Mouse (Mus musculus) C2C12 (cell line): Measurements from ENCODE around the gene Nsd1. TPM values are rescaled to one million over a fixed set of nuclear protein-coding genes. Genes with fewer than 3 reads are reported as not detected.

Experiments used
- H3K27me3 ChIP-seq: one replicate; pipeline ENCODE4 v1.6.1; 2011; ENCODE audit not compliant: control insufficient read depth, insufficient read depth, insufficient read length
- H3K36me3 ChIP-seq: one replicate; pipeline ENCODE4 v1.6.1; 2011; ENCODE audit not compliant: control insufficient read depth, insufficient read depth
- H3K4me3 ChIP-seq: one replicate; pipeline ENCODE4 v1.5.1; 2011; ENCODE audit warnings: mild to moderate bottlenecking, control low read depth; ENCODE audit not compliant: poor library complexity, insufficient read depth, severe bottlenecking
- H3K79me2 ChIP-seq: one replicate; pipeline ENCODE4 v1.6.1; 2011; ENCODE audit not compliant: control insufficient read depth, insufficient read depth
- H3K79me3 ChIP-seq: one replicate; pipeline ENCODE4 v1.6.1; 2011; ENCODE audit warnings: low read depth, control low read depth
- H3ac ChIP-seq: one replicate; pipeline ENCODE3; 2011; ENCODE audit warnings: low read depth; ENCODE audit not compliant: control insufficient read depth, insufficient read length
- CEBPB ChIP-seq: IDR thresholded peaks from one replicate; pipeline ENCODE4 v1.6.1; 2011; ENCODE audit warnings: low read depth, mild to moderate bottlenecking, control low read depth, moderate library complexity
- CTCF ChIP-seq: IDR thresholded peaks from one replicate; pipeline ENCODE4 v1.5.1; 2011; ENCODE audit not compliant: control insufficient read depth, insufficient read depth, insufficient read length
- FOSL1 ChIP-seq: IDR thresholded peaks from one replicate; pipeline ENCODE4 v1.8.0; 2011; ENCODE audit warnings: mild to moderate bottlenecking, low read length; ENCODE audit not compliant: poor library complexity, insufficient read depth, severe bottlenecking
- MAX ChIP-seq: IDR thresholded peaks from one replicate; pipeline ENCODE4 v1.6.1; 2011; ENCODE audit warnings: mild to moderate bottlenecking, control low read depth
- MYOD1 ChIP-seq: IDR thresholded peaks from one replicate; pipeline ENCODE4 v1.6.1; 2011; ENCODE audit warnings: low read depth; ENCODE audit not compliant: control insufficient read depth, insufficient read length
- MYOG ChIP-seq: IDR thresholded peaks from one replicate; pipeline ENCODE4 v1.6.1; 2011; ENCODE audit not compliant: control insufficient read depth, insufficient read length; ENCODE audit errors: extremely low read depth
- USF1 ChIP-seq: IDR thresholded peaks from one replicate; pipeline ENCODE4 v1.6.1; 2011; ENCODE audit warnings: low read depth, mild to moderate bottlenecking, control low read depth, moderate library complexity
- polyA plus RNA-seq: library from polyadenylated mRNA; unstranded; fragments of >200 nt; fragmentation: generic; extraction: Trizol; gene quantifications from one replicate; pipeline ENCODE4 v1.2.1, GENCODE M21; 2012; ENCODE audit warnings: missing spikeins

Nsd1 gene
- polyA plus RNA-seq, 1 experiment: 10.5 TPM

DNA sequence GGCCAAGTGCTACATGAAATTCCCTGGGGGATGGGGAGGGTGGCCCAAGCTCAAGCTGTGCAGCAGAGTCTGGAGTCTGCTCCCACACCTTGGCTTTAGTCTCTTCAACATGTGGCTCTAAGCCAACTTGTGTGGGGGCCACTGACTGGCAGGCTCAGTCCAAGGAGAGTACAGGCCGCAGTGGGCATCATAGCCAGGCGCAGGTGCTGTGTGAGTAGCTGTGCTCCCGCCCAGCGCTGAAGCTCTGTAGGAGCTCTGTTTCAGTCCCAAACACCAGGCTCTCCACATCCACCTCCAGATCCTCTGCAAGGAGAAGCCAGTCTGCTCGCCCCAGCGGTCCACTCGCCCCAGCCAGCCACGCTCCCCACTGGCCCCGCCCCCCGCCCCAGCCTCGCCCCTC, 116.0 kb downstream of the Nsd1 start:
- H3K79me3 ChIP-seq: peaks cover 36% of the 10 kb centered on the region
- peaks cover 29% of the 10 kb centered on the region for H3K36me3 ChIP-seq
- peaks cover 57% of the 10 kb centered on the region for H3K79me2 ChIP-seq
- no peaks in the 10 kb centered on the region for H3K27me3 ChIP-seq
- H3ac ChIP-seq: no peak overlapping the region
- TF ChIP-seq MYOG (no peak), CTCF (no peak), FOSL1 (no peak), MYOD1 (no peak), MAX (no peak), USF1 (no peak)
- H3K4me3 ChIP-seq: no peak overlapping the region

GRCm38 (mm10) chr13:55327169-55327568, 117.6 kb downstream of the Nsd1 start:
- H3K36me3 ChIP-seq: peaks cover 29% of the 10 kb centered on the region
- peaks cover 25% of the 10 kb centered on the region for H3K79me3 ChIP-seq
- no peak overlapping the region for H3K4me3 ChIP-seq
- H3K27me3 ChIP-seq: no peaks in the 10 kb centered on the region
- H3ac ChIP-seq: no peak overlapping the region
- TF ChIP-seq USF1: no peak
- no peak for TF ChIP-seq MAX
- TF ChIP-seq CTCF: no peak
- TF ChIP-seq FOSL1: no peak
- TF ChIP-seq MYOD1: no peak
- TF ChIP-seq MYOG: no peak
- no peak for TF ChIP-seq CEBPB
- H3K79me2 ChIP-seq: peaks cover 41% of the 10 kb centered on the region

- Histone ChIP-seq H3K79me2 (peaks cover 37% of the 10 kb centered on the region), H3ac (no peak overlapping the region), H3K36me3 (peaks cover 29% of the 10 kb centered on the region), H3K79me3 (peaks cover 21% of the 10 kb centered on the region), H3K4me3 (no peak overlapping the region), H3K27me3 (no peaks in the 10 kb centered on the region)
- TF ChIP-seq USF1 (peak; percentile 41), MAX (peak; percentile 48), CTCF (peak; percentile 86), MYOD1 (no peak)
Observed at GRCm38 (mm10) chr13:55327633-55328032, 118.1 kb downstream of the Nsd1 start.

DNA sequence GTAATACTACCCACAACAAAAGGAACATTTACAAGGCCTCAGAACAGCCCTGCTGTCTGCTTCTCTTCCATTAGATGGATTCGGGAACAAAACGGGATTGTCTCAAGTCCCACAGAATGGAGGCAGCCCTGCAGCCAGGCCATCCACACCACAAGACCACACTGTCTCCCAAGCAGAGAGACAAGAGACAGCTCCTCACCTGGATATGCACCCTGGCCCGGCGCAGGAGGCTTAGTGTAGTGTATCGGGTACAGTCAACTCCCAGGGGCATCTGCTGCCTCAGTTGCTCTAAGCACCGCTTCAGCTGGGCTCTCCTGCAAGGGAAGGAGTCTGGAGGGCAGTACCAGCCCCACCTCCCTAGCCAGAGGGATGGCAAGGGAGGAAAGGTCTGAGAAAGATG, 118.6 kb downstream of the Nsd1 start:
- peaks cover 27% of the 10 kb centered on the region for H3K36me3 ChIP-seq
- H3ac ChIP-seq: peak overlapping the region; percentile 0
- no peak overlapping the region for H3K4me3 ChIP-seq
- peaks cover 15% of the 10 kb centered on the region for H3K79me3 ChIP-seq
- no peaks in the 10 kb centered on the region for H3K27me3 ChIP-seq
- TF ChIP-seq CEBPB (no peak), MYOG (no peak), MYOD1 (no peak), CTCF (no peak), USF1 (no peak), FOSL1 (no peak)
- H3K79me2 ChIP-seq: peaks cover 31% of the 10 kb centered on the region

GRCm38 (mm10) chr13:55328641-55329040, 119.1 kb downstream of the Nsd1 start:
- Histone ChIP-seq H3ac (peak overlapping the region; percentile 79), H3K27me3 (no peaks in the 10 kb centered on the region), H3K36me3 (peaks cover 22% of the 10 kb centered on the region), H3K79me3 (peaks cover 11% of the 10 kb centered on the region), H3K79me2 (peaks cover 27% of the 10 kb centered on the region), H3K4me3 (peak overlapping the region; percentile 46)
- TF ChIP-seq MYOD1 (no peak), FOSL1 (no peak), USF1 (no peak), CTCF (no peak), CEBPB (no peak), MYOG (no peak), MAX (no peak)

GRCm38 (mm10) chr13:55329109-55329682, 119.6 kb downstream of the Nsd1 start:
- TF ChIP-seq MAX: no peak
- no peak for TF ChIP-seq FOSL1
- TF ChIP-seq MYOD1: no peak
- no peak for TF ChIP-seq CTCF
- no peak for TF ChIP-seq MYOG
- no peak for TF ChIP-seq USF1
- no peak for TF ChIP-seq CEBPB

More at GRCm38 (mm10) chr13:55329109-55329682, 119.6 kb downstream of the Nsd1 start:
- Histone ChIP-seq H3K36me3 (peaks cover 17% of the 10 kb centered on the region), H3K79me2 (peaks cover 21% of the 10 kb centered on the region), H3K27me3 (no peaks in the 10 kb centered on the region), H3ac (peak overlapping the region; percentile 79), H3K79me3 (peaks cover 5% of the 10 kb centered on the region), H3K4me3 (peak overlapping the region; percentile 46)
